Mouse (Mus musculus): ENCODE results near the gene Avpi1.
A peak's percentile ranks its signal among the peaks of the same experiment; 100 is the strongest.

The Avpi1 gene

DNA sequence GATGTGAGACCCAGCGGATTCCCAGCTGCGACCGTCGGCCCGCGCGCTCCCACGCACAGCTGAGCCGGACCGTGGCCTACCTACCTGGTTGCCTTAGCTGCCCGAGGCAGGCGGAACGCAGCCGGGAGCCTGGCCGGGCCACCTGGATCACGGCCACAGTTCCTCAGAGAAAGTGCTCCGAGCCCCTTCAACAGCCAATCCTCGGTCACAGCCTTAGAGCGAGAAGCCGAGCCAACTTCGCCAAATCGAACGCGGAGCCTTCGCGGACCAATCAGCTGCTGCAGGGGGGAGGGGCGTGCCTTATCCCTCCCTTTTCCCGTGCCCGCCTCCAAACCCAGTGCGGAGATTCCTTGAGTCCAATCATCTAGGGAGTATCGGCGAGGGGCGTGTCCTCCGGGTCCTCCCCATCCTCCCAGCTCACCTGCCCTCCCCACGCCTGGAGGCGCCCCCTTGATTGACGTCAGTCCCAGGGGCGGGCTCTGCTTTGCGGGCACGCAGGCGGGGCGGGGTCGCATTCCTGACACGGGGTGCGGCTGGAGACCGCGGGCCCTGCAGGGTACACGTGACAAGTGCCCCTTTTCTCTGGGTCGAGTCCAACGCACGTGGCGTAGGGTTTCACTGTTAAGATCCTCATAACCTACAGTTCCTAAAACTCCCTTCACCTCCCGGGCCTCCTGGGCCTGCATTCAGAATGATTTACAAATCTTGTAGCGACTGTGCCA lies at the start of gene Avpi1:
TSS of gene Avpi1 (minus strand) at position 273 of the 722 bp plus-strand sequence.
- DNase-seq (ENCODE audit: low read depth, low spot score), result peak; percentile 100

DNA sequence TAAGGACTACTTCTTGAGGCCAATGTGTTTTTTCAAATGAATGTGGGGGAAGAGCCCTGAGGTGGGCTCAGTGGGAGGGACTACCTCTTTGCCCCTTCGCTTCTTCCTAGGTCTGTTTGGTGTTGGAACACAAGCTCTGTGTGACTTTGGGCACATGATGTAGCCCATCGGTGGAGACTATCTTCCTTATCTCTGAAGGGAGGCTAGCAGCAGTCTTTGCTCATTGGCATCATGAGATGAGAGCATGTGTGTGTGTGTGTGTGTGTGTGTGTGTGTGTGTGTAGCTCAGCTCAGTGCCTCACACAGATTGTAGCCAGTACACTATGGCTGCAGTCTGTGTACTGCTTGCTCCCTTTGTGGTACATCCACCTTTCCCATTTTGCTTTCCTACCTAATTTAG lies 48.6 kb upstream of the Avpi1 start:
- DNase-seq (ENCODE audit: low read depth, low spot score), result no peak

DNA sequence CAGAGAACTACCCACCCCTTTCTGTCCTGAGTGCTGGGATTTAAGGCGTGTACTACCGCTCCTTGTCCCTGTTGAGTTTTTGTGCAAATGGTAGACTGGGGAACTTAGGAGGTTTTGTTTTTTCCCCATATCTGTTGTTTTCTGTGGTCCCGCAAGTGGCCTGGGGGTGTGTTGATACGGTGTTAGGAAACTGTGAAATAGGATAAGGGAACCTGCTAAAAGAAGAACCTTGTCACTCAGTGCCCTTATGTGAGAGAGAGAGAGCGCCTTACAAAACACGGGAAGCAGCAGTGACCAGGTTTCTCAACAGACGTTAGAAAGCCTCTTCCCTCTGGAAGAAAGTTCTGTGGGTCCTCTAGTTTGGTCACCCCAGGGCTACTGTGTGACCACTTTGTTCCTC lies 48.0 kb upstream of the Avpi1 start:
- no peak for DNase-seq (ENCODE audit: low read depth, low spot score)

DNA sequence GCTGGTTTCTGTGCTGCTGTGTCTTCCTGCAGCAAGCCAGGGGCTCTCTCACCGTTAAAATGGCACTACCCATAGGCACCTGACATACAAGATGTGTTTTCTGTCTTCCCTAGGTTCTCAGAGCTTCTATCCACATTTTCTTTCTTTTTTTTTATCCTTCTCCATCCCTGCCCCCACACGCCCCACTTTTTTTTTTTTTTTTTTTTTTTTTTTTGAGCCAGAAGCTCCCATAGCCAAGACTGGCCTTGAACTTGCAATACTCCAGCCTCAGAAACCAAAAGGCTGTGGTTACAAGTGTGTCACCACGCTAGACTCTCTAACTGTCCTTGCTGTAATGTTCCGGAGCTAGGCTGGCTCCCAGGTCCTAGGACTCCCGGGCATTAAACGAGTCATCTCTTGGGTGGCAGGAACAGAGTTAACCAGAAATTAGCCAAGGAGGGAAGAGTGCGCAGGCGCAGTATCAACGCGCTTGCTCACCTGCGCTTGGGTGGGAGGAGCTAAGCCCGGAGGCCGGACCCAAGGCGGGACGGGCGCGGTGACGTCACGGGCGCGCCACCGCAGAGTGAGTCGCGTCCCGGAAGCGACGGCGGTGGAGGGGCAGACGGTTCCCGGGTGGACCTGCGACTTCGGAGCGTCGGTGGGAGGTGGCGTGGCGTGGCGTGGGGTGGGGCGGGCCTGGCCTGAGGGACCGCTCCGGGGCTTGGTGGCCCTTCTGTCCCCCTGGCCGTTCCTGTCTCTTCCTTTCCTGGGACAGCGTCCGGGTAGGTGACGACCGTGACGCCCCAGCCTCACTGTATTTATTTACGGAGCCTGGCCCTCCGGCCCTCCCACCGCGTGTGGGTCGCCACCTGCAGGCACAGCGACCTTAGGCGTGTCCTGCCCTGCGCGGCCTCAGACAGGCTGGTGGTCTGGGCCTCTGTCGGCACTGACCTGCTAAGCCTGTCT lies 41.4 kb upstream of the Avpi1 start:
- peak; percentile 98 for DNase-seq (ENCODE audit: low read depth, low spot score)

DNA sequence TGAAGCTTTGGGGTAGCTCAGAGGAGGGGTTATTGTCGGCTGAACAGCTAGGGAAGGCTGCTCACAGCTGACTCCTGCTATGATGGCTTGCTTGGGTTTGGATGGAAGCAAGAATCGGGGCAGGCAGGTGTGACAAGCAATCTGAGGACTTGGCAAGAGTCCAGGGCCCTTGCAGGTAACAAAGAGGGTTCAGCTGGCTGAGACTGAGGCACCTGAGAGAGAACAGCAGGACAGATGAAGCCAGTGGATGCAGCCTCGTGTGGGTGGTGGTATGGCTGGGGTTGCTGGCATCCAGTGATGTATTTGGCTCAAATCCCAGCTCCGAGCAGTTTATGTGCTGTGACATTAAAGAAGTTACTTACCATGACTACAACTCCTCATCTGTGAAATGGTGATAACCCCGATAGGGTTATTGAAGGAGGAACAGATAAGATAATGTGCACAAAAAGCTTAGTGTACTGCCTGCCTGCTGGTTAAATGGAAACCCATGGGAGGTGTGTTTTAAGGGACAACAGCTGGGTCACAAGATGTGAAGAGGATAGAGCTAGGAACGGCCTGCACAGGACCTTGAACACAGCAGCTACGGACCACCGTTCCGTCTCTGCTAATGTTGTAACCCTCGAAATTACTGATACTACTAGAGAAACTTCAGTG lies 40.6 kb upstream of the Avpi1 start:
- no peak for DNase-seq (ENCODE audit: low read depth, low spot score)

DNA sequence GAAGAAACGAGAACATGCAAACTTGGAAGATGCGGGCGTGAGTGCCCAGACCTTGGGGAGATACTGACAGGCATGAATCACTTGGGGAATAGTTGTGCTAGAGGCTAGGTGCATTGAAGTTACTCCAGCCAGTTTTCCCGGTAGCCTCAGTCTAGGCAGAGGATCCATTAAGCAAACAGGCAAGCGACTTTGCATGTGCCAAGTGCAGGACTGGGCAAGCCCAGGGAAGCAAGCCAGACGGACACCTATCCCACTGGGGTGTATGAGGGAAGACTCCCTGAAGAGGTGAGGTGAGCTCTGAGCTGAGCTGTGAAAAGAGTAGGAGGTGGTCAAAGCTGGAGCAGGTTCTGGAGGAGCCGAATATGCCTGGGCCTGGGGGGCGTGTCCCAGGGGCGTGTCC lies 38.6 kb upstream of the Avpi1 start:
- DNase-seq (ENCODE audit: low read depth, low spot score), result no peak

DNA sequence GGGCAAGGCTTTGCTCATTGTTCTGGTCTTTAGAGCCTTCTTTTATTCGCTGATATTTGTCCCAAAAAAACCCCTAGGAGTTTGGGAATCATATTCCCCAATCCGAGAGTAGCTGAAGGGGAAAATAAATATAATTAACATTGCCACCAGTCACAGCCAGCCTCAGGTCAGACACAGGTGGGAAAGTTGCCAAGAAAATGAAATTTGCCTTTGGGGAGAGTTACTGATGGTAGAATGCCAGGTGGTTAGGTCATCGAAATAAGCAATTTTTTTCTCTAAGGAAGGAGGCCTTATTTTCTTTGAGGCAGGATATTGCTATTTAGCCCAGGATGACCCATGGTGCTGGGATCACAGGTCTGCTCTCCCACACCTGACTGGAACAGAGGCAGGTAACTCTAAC lies 37.9 kb upstream of the Avpi1 start:
- DNase-seq (ENCODE audit: low read depth, low spot score), result no peak

DNA sequence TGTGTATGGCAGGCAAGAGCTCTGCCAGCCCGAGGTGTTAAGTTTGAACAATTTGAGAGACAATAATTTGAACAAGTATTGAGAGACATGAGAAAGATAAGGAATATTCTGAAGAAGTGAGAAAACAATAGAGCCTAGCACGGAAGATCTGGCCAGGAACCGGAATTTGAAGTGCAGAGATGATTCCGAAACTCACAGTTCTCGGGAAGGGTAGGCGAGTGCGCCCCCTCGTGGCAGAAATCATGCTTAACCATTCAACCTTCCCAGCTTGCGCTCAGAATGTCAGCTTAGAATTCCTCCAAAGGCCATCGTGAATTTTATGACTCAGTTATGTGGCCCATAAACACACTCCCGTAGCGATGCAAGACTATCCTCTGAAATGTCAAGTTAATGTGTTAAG lies 37.3 kb upstream of the Avpi1 start:
- peak; percentile 87 for DNase-seq (ENCODE audit: low read depth, low spot score)

DNA sequence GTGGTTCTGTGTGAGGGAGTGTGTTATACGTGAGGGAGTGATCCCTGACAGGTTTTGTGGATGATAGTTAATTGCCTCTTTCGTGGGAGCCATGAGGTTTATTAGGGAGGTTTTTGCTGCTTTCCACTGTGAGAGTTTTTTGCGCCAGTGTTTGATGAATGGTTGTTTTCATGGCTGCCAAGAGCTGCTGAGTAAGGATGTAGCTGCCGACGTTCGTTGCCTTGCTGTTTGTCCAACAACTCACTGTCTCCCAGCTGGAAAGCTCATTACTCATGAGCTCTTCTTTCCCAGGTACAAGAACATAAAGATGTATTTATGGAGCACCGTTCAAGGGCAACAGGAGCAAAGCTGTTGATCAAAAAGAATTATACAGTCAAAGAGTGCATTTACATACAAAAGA lies 35.3 kb upstream of the Avpi1 start:
- DNase-seq (ENCODE audit: low read depth, low spot score), result no peak

DNA sequence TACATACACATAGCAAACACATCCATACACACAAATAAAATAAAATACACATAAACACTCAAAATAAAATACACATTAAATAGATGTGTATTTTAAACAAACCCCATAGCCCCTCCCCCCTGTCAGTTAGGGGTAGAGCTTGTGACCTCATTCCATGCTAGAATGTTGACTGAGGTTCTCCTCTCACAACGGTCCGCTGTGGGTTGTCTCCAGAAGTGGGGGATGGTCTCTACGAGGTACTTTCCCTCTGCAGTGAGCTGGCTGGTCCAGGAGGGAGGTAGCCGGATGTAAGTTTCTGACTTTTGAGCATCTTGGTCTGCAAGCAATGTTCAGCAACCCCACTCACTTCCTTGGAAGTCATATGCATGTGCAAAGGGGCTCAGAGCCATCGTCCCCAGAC lies 34.9 kb upstream of the Avpi1 start, which contains the start of gene Zfyve27:
TSS of gene Zfyve27 (plus strand) at position 188 of the 400 bp plus-strand sequence.
- no peak for DNase-seq (ENCODE audit: low read depth, low spot score)

DNA sequence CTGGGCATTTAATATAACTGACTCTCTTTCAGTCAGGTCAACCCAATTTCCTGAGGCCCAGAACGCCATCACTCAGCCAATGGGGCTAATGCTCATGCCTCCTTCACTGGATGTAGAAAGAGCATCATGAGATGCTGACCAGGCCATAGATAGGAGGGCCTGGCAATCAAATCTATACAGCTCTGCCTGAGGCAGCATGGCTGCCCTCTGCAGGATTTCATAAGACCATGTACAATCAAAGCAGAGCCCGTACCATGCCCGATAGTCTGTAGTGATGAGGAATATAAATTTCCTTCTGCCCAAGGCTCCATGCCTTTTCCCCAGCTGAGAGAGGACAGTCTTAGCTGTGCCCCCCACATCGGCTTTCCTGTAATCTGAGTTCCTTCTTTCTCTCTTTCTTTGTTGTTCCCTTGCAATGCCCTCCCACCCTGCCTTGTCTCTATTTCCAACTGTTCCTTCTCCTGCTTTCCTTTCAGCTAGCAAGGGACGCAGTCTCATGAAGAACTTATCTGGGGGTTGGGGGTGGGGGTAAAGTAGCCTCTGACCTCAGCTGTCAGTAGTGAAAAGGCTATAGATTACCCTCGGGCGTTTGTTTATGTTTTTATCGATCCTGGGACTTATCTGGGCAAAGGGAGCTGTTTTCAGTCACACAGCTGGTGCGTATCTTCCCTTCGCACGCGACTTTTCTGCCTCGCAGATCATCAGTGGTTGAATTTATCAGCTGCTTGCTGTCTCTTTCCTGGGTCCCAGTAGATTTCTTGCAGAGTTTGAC lies 29.6 kb upstream of the Avpi1 start:
- DNase-seq (ENCODE audit: low read depth, low spot score), result no peak

DNA sequence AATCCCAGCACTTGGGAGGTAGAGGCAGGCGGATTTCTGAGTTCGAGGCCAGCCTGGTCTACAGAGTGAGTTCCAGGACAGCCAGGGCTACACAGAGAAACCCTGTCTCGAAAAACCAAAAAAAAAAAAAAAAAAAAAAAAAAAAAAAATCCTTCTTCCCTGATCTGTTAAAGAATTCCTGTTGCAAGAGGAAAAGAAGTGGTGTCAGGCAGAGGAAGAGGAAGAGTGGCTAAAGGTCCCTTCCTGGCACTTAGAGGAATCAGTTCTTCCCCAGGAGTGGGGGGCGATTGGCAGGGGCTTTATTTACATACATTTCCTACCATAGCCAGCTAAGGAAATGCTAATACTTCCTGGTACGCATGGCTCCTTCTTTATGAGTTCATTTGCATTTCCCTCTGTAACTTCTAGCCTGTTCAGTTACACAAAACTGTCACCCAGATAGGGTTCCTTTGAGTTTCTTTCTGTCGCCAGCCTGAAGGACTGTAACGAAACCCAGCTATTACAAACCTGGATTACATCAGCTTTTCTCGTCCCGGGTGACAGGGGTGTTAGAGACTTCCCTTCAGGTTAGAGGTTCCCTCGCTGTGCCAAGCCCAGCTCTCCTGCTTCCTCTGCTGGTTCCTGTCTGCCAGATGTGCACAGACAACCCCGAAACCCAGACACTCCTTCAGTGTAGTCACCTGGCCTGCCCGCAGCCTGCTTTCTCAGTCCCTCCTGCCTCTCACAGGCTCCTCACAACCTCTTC lies 28.8 kb upstream of the Avpi1 start:
- DNase-seq (ENCODE audit: low read depth, low spot score), result no peak

DNA sequence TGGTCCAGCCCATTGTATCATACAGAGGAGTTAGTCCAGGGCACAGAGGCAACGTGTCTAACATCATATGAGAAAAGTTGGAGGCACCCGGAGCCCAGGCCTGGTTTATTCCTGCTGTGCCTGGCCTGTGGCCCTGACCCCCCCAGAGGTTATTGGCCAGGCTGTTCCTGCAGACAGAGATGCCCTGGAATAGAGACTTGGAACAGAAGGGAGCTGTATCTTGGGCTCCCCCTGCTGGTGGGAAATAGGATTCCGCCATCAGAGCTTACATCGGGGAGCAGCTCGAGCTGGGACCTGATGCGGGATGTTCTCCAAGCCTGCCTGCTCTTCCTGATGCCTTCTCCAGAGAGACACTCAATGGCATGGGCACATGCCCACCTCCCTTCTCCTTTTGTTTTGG lies 23.1 kb upstream of the Avpi1 start:
- peak; percentile 92 for DNase-seq (ENCODE audit: low read depth, low spot score)

DNA sequence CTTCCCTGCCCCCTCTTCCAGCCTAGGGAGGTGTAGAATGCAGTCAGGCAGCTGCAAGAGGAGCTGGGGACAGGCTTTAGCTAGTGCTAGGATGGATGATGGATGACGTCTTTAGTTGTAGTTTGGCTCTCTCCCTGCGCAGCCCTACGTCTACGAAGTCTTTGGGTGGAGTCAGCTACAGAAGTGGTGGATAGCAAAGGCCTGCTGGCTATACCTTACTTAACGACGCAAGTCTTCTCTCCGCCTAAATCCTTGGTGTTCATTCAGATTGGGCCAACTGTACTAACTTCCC lies 19.7 kb upstream of the Avpi1 start:
- DNase-seq (ENCODE audit: low read depth, low spot score), result peak; percentile 46

DNA sequence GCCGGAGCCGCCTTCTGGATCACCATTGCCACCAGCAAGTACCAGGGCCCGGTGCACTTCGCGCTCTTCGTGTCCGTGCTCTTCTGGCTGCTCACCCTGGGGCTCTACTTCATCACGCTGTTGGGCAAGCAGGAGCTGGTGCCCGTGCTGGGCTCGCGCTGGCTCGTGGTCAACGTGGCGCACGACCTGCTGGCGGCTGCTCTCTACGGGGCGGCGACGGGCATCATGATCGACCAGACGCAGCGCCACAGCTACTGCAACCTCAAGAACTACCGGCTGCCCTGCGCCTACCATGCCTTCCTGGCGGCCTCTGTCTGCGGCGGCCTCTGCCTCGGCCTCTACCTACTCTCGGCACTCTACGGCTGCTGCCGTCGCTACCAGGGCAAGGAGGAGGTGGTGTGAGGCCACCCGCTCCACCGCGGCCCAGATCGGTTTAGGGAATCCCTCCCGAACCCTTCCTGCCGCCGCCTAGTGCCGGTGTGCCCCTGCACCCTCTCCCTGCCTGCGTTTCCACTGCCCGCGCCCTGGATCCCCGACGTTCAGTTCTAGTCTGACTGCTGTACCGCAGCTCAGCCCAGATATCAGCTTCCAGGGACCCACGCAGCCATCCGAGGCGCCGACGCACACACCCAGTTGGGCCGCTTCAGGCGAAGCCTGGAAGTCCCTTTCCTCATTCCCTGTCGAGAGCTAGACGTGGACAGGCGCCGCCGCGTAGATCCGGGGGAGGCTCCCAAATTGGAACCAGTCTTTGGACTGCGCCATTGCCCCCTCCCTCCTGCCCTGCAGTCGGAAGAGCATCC lies 19.1 kb upstream of the Avpi1 start:
- peak; percentile 66 for DNase-seq (ENCODE audit: low read depth, low spot score)

DNA sequence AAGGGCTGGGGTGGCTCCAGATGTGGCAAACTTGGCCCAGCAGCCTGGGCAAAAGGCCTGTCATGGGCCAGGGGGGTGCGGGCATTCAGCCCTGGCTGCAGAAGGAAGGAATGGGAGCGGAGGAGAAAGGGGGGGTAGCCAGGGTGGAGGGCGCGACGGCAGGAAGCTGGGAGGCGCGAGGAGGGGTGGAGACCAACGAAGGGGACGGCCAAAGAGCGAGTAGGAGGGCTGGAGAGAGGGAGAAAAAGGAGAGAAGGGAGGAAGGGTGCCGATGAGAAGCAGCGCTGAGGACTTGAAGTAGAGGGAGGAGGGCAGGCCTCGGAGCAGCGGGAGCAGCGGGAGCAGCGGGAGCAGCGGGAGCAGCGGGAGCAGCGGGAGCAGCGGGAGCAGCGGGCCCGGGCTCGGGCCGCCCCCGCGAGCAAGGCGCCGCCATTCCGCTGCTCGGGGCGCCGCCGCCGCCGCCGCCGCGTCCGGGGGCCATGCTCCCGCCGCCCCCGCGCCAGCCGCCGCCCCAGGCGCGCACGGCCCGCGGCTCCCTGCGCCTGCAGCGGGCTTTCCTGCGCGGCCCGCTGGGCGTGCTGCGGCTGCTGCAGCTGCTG lies 18.4 kb upstream of the Avpi1 start, which contains the start of gene Marveld1:
TSS of gene Marveld1 (plus strand) at position 231 of the 599 bp plus-strand sequence.
- DNase-seq (ENCODE audit: low read depth, low spot score), result peak; percentile 71

DNA sequence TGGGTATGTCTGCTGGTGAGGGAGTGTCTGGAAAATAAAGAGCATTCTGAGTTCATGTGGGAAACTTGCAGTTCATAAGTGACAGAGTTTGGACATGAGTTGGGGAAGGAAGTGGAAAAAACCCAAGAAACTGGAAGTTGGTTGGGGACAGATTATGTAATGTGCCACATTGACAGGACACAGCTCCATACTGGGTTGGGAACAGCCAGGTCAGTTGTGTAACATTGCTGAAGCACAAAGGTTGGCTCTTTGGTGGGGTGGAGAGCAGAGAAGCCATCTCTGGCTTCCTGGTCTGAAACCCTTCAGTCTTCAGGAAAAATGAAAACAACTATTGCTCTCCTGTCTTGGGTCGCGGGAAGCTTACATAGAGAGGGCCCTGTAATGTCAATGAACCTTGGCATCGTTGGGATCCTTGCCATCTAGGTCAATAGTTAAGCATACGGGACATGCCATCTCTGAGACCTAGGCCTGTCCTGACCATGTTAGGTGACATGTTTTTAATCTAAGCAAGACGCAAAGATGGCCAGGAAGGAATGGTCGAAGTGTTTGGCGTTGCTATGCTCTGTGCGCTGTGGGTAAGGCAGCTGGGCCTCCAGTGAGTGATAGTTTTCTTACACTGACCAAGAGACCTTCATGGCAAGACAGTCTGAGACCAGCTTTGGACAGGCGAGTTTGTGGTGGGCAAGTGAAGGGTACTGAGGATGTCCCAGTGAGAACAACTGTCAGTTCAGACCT lies 17.6 kb upstream of the Avpi1 start:
- DNase-seq (ENCODE audit: low read depth, low spot score), result no peak

DNA sequence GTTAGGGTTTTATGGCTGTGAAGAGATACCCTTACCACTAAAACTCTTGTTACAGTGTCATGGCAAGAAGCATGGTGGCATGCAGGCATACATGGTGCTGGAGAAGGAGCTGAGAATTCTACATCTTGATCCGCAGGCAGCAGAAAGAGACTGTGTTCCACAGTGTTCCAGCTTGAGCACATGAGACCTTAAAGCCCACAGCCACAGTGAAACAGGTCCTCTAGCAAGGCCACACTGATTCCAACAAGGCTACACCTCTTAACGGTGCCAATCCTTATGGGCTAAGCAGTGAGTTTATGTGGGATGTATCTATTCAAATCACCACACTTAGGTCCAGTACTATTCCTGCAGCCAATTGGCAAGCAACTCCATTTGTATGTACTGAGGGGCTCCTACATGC lies 16.9 kb upstream of the Avpi1 start:
- DNase-seq (ENCODE audit: low read depth, low spot score), result no peak

DNA sequence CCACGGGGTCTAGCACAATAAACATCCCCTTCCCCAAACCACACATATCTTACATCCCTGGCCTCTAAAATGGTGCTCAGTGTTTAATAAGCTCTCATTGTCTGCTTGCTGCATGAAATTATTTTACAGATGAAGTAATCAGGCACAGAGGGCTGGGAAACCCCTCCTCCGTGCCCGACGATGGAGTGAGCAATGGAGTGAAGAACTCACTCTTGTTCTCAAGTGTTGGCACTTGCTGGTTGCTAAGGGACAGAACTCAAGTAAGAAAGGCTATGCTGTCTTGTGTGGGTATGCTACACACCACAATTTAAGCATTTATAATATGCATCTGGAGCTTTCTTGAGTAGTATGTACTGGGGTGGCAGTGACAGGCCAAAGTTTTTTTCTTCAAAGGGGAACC lies 16.4 kb upstream of the Avpi1 start:
- no peak for DNase-seq (ENCODE audit: low read depth, low spot score)

All from ZHBTc4 (cell line).